Mouse (Mus musculus): Measurements from ENCODE around the gene Selenoo.

The Selenoo gene

DNA sequence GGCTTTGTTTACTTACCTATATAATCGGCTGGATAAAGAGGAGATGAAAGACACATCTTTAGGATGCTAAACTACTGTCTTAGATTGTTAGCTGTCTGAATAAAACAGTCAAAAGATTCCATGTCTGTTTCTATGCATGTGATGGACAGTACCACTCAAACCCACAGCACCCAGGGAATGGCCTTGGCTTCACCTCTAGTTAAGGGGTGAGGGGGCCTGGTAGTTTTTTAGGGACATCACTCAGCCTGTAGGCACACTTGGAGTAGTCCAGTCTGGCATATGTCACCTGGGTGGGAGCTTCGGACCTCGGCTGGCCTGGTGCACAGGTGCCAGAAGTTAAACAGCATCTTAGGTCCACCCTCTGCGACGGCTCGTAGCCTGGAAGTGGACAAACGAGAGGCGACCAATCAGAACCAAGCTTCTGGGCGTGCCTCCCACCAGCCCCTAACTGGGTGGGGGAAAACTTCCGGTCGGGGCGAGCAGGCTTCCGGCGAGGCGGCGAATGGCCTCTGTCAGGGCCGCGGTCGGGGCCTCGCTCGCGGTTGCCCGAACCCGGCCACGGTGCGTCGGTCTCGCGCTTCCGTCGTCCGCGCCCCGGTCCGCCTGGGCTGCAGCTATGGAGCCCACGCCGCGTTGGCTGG lies at the start of gene Selenoo:
Selenoo (plus strand) TSS at position 478 of the 641 bp plus-strand sequence.
- peak; percentile 75 for DNase-seq (ENCODE audit: low spot score)

DNA sequence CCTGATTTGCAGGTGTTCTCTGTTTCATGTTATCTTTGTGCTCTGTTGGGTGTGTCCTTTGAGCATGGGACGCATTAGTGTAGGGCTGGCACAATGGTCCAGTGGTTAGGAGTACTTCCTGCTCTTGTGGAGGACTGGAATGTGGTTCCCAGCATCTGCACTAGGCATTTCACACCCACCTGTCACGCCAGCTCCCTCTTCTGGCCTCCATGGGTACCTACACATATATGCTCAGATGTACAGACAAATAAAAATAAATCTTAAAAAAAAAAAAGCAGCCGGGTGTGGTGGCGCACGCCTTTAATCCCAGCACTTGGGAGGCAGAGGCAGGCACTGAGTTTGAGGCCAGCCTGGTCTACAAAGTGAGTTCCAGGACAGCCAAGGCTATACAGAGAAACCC lies 44.5 kb upstream of the Selenoo start:
- DNase-seq (ENCODE audit: low spot score): no peak

DNA sequence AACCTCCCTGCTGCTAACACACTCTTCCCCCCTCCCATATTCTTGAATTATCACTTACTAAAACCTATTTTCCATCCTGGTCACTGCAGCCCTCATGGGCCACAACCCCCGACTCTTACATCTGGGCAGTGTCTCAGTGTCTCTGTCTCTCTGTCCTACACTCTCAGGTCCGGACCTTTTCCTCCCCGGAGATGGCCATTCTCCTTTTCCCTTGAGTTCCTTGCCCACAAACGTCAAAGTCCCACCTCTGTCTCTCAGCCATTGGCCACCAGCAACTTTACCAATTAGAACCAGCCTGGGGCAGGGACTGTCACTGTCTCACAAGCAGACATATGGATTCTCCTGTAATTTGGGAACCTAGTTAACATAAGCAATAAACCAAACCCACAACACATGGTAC lies 42.5 kb upstream of the Selenoo start:
- no peak for DNase-seq (ENCODE audit: low spot score)

DNA sequence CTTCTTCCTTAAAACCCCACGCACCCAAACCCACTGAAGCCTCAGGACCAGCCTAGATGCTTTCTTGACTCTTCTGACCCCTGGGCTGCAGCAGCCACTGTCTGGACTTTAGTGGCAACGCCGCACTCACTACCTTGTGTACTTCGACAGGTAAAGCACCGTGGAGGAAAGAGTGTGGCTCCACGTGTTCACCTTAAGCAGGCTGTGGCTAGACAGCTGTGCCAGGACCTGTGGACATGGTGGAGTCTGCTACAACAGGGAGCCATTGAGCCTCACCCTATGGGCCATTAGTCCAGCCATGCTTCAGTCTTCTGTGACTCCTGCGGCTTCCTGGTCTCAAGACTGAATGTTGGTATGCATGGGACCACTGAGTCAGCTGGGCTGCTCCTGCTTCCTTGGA lies 34.2 kb upstream of the Selenoo start:
- DNase-seq (ENCODE audit: low spot score): no peak

DNA sequence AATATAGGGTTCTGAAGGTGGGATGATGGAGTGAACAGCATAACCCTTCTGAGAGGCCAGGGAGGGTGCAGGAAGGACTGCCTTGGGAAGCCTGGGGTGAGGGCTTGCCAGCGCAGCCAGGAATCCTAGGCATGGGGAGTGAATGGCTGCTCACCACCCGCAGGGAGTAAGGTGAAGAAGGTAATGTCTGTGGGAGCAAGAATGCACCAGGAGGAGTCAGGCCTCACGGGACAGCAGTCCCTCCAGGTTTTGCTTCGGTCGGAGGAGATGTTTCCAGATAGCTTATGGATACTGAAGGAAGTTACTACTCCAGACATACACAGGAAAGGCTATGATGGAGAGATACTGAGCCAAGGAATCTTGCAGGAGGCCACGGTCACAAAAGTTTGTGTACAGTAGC lies 30.1 kb upstream of the Selenoo start:
- no peak for DNase-seq (ENCODE audit: low spot score)

DNA sequence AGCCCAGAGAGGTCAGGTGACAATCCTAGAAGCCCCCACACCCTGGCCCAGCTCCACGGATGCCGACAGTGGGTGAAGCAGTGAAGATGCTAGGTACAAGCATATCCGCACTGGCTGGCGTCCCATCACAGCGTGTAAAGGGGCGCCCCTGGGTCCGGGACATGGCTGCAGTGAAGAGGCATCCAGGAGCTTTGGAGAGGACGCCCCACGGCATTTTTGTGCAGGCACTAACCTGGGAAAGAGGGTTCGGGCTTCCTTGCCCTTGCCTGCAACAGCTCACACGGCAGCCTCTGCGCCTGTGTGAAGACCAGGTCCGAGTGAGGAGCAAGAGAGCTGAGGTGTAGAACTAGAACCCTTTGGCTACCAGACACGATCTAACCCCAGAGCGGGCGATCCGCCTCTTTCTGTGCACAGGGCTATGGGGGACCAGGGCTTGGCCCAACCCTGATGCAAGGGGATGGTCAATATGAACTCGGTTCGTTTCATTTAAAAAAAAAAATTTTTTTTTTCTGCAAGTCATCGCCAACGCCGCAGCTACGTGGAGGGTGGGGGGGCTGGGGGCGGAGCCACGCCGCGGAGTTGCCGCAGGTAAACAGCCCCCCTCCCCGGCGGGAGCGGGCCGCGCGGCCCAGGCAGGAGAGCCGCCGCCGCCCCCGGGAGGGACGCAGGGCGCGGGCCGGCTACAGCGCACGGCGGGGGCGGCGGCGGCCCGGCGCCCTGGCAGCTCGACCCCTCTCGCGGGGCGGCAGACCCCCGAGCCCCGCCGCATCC lies 29.5 kb upstream of the Selenoo start, which contains the start of gene Panx2:
Panx2 (plus strand) TSS at position 574 of the 771 bp plus-strand sequence.
- no peak for DNase-seq (ENCODE audit: low spot score)

DNA sequence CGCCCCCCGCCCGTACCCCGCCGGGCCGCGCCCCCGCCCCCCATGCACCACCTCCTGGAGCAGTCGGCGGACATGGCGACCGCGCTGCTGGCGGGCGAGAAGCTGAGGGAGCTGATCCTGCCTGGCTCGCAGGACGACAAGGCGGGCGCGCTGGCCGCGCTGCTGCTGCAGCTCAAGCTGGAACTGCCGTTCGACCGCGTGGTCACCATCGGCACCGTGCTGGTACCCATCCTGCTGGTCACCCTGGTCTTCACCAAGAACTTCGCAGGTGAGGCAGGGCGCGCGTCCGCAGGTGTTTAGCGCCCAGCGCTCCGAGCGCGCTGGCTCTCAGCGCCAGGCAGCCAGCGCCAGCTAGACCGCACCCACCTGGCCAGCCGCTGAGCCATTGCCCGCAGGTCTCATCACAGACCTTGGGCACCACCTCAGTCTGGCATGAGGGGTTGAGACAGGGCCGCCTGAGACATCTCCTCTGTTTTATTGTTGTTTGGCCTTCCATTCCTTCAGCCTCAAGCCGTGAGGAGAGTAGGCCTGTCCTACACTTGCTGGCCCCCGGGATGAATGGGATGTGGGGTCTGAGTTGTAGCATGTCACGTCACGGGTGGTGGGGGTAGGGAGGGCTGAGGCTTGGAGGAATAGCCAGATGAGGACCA lies 28.7 kb upstream of the Selenoo start:
- no peak for DNase-seq (ENCODE audit: low spot score)

DNA sequence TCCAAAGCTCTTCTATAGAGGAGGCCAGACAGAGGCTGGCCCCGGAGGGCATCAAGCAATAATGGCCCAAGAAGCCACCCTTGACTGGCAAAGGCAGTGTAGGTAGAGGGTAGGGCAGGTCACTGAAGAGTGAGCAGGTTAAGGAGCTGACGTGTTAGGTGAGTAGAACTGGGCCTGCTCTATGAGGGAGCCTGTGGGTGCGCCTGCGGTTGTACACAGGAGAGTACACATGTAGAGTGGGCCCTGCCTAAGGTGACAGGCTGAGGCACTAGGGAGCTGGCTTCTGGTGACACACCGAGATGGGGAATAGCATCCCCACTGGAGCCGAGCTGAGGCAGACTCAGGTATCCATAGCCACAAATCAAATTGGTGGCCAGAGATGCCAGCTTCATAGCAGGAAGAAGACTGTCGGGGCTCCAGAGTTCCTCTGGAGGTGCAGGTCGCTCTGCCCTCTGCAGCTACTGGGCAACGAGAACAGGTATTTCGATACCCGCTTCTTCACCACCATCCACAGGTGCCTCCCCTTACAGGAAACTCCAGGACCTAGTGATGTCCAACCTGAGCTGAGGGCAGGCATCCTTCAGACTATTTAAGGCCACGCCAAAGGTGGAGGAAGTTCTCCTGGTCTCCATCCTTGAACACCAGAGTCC lies 27.9 kb upstream of the Selenoo start:
- no peak for DNase-seq (ENCODE audit: low spot score)

DNA sequence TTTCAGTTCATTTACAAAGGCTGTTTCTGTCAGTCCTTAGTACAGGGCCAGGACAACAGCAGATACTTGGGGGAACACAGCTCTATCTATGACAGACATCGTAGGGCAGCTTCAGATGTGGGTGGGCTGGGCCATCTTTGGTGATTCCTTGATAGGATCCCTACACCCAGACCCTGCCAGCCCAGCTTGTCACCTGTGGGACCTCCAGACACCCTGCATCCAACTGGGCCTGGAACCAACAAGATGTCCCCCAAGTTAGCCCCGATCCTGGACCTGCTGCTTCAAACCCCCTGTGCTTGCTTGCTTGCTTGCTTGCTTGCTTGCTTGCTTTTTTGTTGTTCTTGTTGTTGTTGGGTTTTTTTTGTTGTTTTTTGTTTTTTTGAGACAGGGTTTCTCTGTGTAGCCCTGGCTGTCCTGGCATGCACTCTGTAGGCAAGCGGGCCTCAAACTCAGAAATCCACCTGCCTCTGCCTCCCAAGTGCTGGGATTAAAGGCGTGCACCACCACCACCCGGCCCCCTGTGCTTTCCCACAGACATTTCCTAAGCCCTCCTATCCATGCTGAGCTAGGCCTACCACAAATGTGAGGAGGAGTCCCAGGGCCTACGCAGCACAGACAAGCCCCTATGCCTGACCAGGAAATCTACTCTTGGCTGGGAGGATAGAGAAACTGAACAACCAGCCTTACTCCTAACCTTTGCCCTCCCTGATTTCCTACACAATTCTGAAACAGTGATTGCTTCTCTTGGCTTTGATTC lies 26.9 kb upstream of the Selenoo start:
- DNase-seq (ENCODE audit: low spot score): no peak

DNA sequence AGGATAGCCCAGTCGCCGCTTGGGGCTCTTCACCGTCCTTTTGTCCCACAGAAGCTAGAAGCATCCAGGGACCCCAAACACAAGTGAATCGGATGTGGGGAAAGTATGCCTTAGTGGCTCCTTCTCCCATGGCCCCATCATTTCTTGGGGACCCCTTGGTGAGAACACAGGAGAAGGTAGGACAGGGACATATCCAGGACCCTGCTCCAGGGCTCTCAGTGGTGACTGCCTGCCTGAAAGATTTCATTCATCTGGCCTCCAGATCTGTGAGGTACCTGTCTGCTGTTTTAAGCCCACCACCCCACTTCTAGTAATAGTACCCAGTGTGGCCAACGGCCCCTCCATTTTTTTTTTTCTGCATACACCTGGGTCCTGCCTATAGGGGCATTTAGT lies 26.4 kb upstream of the Selenoo start:
- DNase-seq (ENCODE audit: low spot score): no peak

DNA sequence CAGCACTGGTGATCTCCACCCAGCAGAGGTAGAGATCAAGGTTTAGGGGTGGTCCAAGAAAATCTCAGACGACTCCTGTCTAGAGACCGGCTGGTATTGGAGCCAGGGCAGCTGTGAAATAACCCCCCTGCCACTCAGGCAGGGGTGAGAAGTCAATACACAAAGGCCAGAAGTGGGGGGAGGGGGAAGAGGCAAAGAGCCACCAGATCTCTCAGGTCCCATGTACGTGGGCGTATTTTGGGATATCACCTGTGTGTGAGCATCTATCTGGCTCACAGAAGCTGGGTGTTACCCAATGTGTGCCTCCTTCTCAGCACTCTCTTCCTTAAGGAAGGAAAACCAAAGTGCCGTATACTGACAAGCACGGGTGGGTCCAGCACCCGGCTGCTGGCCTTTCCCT lies 25.9 kb upstream of the Selenoo start:
- DNase-seq (ENCODE audit: low spot score): no peak

DNA sequence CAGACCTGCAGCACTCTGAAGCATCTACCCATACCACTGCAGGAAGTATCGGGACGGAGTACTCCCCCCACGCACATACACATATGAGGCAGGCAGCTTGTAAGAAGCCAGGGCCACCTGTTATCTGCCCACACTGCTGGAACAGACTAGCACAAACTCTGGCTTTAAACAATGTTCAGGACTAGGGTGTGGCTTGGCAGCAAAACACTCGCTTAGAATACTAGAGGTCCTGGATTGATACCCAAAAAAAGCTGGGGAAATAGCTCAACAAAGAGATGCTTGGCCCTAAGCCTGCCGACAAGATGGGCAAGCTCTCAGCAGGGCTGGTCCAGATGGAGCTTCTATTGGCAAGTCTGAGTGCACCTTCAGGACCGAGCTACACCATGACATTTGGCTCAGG lies 25.3 kb upstream of the Selenoo start:
- DNase-seq (ENCODE audit: low spot score): no peak

DNA sequence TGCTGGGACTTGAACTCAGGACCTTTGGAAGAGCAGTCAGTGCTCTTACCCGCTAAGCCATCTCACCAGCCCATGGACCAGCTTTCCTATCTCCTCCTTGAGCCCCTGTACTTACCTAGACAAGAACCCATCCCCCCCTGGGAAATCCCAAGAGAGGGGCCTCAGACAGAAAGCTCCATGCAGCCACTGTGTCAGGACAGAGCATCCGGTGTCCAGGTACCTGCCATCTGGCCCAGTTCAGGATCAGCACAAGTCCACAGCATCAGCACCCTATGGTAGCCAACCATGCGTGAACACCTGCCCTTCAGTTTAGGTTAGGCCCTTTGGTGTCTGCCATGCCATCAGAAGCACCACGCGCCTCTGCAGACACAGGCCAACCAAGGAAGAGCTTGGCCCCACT lies 24.0 kb upstream of the Selenoo start:
- no peak for DNase-seq (ENCODE audit: low spot score)

DNA sequence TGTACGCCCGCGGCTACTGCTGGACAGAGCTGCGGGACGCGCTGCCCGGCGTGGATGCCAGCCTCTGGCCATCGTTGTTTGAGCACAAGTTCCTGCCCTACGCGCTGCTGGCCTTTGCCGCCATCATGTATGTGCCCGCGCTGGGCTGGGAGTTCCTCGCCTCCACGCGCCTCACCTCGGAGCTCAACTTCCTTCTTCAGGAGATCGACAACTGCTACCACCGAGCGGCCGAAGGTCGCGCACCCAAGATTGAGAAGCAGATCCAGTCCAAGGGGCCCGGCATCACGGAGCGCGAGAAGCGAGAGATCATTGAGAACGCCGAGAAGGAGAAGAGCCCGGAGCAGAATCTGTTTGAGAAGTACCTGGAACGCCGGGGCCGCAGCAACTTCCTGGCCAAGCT lies 21.3 kb upstream of the Selenoo start:
- DNase-seq (ENCODE audit: low spot score): no peak

DNA sequence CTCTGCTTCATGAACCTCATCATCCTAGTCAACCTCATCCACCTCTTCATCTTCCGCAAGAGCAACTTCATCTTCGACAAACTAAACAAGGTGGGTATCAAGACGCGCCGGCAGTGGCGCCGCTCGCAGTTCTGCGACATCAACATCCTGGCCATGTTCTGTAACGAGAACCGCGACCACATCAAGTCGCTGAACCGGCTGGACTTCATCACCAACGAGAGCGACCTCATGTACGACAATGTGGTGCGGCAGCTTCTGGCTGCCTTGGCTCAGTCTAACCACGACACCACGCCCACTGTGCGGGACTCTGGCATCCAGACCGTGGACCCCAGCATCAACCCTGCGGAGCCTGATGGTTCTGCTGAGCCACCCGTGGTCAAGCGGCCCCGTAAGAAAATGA lies 20.7 kb upstream of the Selenoo start:
- no peak for DNase-seq (ENCODE audit: low spot score)

DNA sequence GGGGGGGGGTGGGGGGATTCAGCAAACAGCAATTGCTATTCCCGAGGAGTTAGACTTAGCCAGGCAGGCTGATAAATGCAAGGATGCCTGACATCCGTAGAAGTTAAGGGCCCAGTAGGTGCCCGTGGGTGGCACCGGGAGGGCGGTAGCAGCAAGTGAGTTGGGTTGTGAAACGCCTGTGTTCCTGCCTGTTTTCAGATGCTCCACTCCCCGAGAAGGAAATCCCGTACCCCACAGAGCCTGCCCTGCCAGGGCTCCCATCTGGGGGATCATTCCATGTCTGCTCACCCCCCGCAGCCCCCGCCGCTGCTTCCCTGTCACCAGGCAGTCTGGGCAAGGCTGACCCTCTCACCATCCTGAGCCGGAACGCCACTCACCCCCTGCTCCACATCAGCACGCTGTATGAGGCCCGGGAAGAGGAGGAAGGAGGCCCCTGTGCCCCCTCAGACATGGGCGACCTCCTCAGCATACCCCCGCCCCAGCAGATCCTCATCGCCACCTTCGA lies 19.5 kb upstream of the Selenoo start:
- DNase-seq (ENCODE audit: low spot score): no peak

DNA sequence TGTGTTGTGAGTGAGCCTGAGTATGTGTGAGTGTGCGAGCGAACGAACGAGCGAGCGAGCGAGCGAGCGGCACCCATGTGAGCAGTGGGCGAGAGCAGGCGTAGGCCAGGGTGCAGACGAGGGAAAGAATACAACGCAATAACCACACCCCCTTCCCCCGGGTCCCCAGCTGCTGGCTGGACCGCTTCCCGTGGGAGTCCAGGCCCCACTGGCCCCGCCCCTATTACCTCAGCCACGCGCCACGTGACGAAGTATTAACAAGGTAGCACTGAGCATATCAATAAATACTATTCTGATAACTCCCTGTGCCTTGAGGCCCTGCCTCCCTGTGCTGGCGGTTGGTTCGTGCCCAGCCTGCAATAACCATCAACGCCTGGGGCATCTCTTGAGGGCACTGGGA lies 18.3 kb upstream of the Selenoo start:
- no peak for DNase-seq (ENCODE audit: low spot score)

DNA sequence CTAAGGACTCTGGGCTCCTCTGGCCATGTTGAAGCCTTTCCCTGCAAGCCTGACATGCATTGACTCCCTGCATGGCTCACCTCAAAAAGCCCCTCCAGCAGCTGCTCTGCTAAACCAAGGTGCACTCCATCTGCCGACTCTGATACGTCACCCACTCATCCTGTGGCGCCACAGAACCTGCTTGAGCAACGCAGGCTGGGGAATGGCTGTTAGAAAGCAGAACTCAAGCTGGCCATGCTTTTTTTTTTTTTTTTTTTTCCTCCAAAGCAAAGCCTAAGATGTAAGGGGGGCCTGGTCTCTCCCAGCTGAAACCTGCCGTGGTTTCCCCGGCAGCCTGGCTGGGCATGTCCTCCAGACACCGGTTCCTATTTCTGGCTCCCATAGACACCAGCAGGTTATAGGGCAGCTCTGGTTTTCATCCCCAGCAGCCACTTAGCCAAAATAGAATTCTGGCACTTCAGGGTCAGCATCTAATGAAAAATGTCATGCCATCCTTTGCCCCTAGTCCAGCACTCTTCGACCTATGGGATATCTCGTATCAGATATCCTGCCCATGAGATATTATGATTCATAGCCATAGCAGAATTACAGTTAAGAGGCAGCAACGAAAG lies 14.8 kb upstream of the Selenoo start:
- DNase-seq (ENCODE audit: low spot score): no peak

DNA sequence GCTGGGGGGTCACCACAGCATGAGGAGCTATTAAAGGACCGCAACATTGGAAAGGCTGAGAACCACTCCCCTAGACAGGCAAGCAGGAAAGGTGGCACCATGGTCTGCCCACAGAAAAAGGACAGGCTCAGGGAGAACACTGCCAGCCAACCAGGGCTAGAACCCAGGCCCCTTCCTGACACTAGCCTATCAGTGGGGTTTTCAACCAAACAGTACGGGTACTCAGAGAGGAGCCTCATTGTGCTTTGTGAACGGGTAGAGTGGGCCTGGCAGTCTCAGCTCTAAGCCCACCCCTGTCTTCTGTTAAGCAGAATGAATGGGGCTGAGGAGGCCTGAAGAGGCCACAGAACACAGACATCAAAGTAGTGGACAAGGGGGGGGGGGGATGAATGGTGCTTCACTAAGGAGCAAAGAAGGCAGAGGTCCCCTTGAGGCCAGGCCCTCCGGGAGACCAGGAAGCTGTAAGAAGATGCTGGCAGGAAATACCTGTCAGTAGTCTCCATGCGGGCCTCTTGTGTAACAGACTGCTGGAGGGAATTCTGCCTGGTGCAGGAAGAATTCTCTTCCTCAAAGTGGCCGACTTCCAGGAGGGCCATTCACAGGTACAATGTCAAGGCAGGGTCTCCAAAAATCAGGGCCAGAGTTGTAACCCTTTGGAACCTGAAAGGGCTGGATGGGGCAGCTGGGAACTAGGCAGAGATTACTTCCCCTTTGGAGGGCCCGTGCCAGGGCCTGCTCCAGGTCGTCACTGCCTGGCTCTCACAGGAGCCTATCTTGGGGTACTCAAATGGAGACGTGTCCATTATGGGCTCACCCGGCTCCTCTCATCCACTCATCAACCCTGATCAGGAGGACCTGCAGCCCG lies 14.0 kb upstream of the Selenoo start, which contains the start of gene Trabd:
Trabd (plus strand) TSS at position 512 of the 865 bp plus-strand sequence.
- DNase-seq (ENCODE audit: low spot score): no peak

DNA sequence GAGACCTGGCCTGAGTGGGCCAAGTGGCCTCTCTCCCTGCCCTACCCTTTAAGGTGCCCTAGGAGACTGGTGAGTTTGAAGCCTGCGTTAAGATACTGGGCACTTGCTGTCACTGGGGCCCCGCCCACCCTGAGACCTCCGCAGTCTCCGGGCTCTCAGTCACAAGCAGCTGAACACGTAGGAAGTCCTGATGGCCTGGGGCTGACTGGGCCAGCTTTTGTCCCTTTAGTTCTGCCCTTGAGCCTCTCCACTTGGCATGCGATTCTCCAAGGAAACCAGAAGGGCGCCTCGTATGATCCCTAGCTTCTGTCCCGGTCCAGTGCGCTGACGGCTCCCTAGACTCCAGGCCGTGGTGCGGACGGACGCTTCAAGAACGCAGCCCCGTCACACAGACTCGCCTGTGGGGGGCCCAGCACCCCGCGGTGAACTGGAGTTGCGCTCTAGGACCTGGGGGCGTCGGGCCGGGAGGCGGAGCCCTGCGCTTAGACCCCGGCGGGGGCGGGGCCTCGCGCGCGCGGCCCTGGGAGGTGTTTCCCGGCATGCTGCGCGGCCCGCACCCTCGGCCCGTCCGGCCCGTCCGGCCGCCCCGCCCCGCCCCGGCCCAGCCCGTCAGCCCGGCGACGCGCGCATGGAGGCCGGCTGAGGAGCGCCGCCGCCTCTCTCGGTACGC lies 13.3 kb upstream of the Selenoo start:
- DNase-seq (ENCODE audit: low spot score): peak; percentile 71

Measured in spleen, adult 12 weeks (tissue).